Mouse (Mus musculus) activated CD4-positive, CD25-positive, alpha-beta regulatory T cell, adult 4 months (primary cell): ENCODE measurements around the gene Fut11. TPM values are rescaled to one million over a fixed set of nuclear protein-coding genes. Genes with fewer than 3 reads are reported as not detected.

Experiments used
- polyA plus RNA-seq, 2 experiments: library from polyadenylated mRNA; unstranded; fragments of 100-300 nt; shearing (Covaris generic); gene quantifications; one replicate each; pipeline ENCODE4 v1.2.1; 2017

Fut11 gene
- polyA plus RNA-seq, 2 experiments from 2014 or later, result 5.6 to 6.6 TPM

Other genes with a start within 250 kb of the Fut11 start
- gene Cfap70, start 242.7 kb upstream of the Fut11 start, polyA plus RNA-seq, result not detected
- 10 to 100 TPM; 51.3 to 57.5 TPM for gene Anxa7, start 214.8 kb upstream of the Fut11 start, polyA plus RNA-seq
- gene Mss51, start 198.1 kb upstream of the Fut11 start, polyA plus RNA-seq, result 1 to 10 TPM in 1 of 2 experiments, under 1 TPM in 1; 0.60 to 2.5 TPM
- gene Ppp3cb, start 148.4 kb upstream of the Fut11 start, polyA plus RNA-seq, result 10 to 100 TPM; 29.8 to 47.4 TPM
- 1 to 10 TPM; 1.6 to 2.2 TPM for gene Usp54, start 53.9 kb upstream of the Fut11 start, polyA plus RNA-seq
- not detected for gene Myoz1, start 38.4 kb upstream of the Fut11 start, polyA plus RNA-seq
- not detected for gene Synpo2l, start 26.6 kb upstream of the Fut11 start, polyA plus RNA-seq
- 10 to 100 TPM; 94.7 to 97.5 TPM for gene Sec24c, start 20.7 kb upstream of the Fut11 start, polyA plus RNA-seq
- gene Chchd1, start 8.0 kb downstream of the Fut11 start, polyA plus RNA-seq, result 100 to 1,000 TPM; 152 to 154 TPM
- gene Zswim8, start 12.6 kb downstream of the Fut11 start, polyA plus RNA-seq, result 10 to 100 TPM; 19.2 to 24.8 TPM
- gene Ndst2, start 39.6 kb downstream of the Fut11 start, polyA plus RNA-seq, result 10 to 100 TPM in 1 of 2 experiments, 1 to 10 TPM in 1; 9.0 to 12.0 TPM
- gene Camk2g, start 99.1 kb downstream of the Fut11 start, polyA plus RNA-seq, result 10 to 100 TPM; 21.9 to 29.4 TPM
- not detected for gene Plau, start 141.7 kb downstream of the Fut11 start, polyA plus RNA-seq
- 1 to 10 TPM in 1 of 2 experiments, under 1 TPM in 1; 0.89 to 1.0 TPM for gene Vcl, start 234.4 kb downstream of the Fut11 start, polyA plus RNA-seq